Mouse (Mus musculus): ENCODE measurements at regions not wholly inside any gene's neighbourhood (a gene's known extent, or its start where the extent isn't known, plus 50 kb on each side); places are given as distances from the start of the nearest gene placed in this dataset.
"Not testable (repeated sequence)": the region's sequence is repeated elsewhere in the genome, so short reads cannot be mapped to it uniquely, and the experiment has no call there.

GRCm38 (mm10) chr9:27538480-27538879, 141.9 kb downstream of the Spata19 start:
- H3K9me3 ChIP-seq (ENCODE audit: control insufficient read depth, low read length), result no peaks in the 10 kb centered on the region
- no peak overlapping the region for H3K9ac ChIP-seq (ENCODE audit: low read depth, low read length)
- no peaks in the 10 kb centered on the region for H3K27me3 ChIP-seq (replicated peaks; ENCODE audit: control insufficient read depth, insufficient read depth, low read length)
- no peaks in the 10 kb centered on the region for H3K36me3 ChIP-seq (ENCODE audit: control insufficient read depth, insufficient read depth, low read length)
- no peaks in the 10 kb centered on the region for H3K4me1 ChIP-seq (replicated peaks; ENCODE audit: control insufficient read depth, insufficient read depth, low read length)
- DNase-seq (ENCODE audit: low spot score), result no peak
- H3K4me3 ChIP-seq (ENCODE audit: low read depth, low read length), result no peak overlapping the region
- no peak overlapping the region for H3K4me2 ChIP-seq
- no peak for ATAC-seq (replicated peaks; ENCODE audit: low FRiP score)
- 55% methylated on average over 5 of the region's 5 CpGs for WGBS
- H3K27ac ChIP-seq (ENCODE audit: low read depth, low read length), result no peak overlapping the region

- H3K9me3 ChIP-seq (ENCODE audit: control insufficient read depth, low read length), result no peaks in the 10 kb centered on the region
- H3K4me1 ChIP-seq (replicated peaks; ENCODE audit: control insufficient read depth, insufficient read depth, low read length), result no peaks in the 10 kb centered on the region
- no peak overlapping the region for H3K4me2 ChIP-seq
- H3K27ac ChIP-seq (ENCODE audit: low read depth, low read length), result no peak overlapping the region
- DNase-seq (ENCODE audit: low spot score) (no peak), ATAC-seq (replicated peaks; ENCODE audit: low FRiP score) (no peak)
- no peaks in the 10 kb centered on the region for H3K36me3 ChIP-seq (ENCODE audit: control insufficient read depth, insufficient read depth, low read length)
- WGBS, result 78% methylated on average over 2 of the region's 2 CpGs
- no peaks in the 10 kb centered on the region for H3K27me3 ChIP-seq (replicated peaks; ENCODE audit: control insufficient read depth, insufficient read depth, low read length)
- no peak overlapping the region for H3K4me3 ChIP-seq (ENCODE audit: low read depth, low read length)
- H3K9ac ChIP-seq (ENCODE audit: low read depth, low read length), result no peak overlapping the region
These were observed 145.1 kb downstream of the Spata19 start for GRCm38 (mm10) chr9:27541585-27542151.

- not testable (repeated sequence) for H3K9ac ChIP-seq (ENCODE audit: low read depth, low read length); H3K4me3 ChIP-seq (ENCODE audit: low read depth, low read length); H3K27me3 ChIP-seq (replicated peaks; ENCODE audit: control insufficient read depth, insufficient read depth, low read length); H3K36me3 ChIP-seq (ENCODE audit: control insufficient read depth, insufficient read depth, low read length); H3K9me3 ChIP-seq (ENCODE audit: control insufficient read depth, low read length); DNase-seq (ENCODE audit: low spot score); H3K27ac ChIP-seq (ENCODE audit: low read depth, low read length); H3K4me2 ChIP-seq; ATAC-seq (replicated peaks; ENCODE audit: low FRiP score); H3K4me1 ChIP-seq (replicated peaks; ENCODE audit: control insufficient read depth, insufficient read depth, low read length)
These were observed 158.1 kb downstream of the Spata19 start for GRCm38 (mm10) chr9:27554697-27555096.

GRCm38 (mm10) chr9:27556315-27557225, 160.0 kb downstream of the Spata19 start:
- H3K27me3 ChIP-seq (replicated peaks; ENCODE audit: control insufficient read depth, insufficient read depth, low read length), result no peaks in the 10 kb centered on the region
- no peak overlapping the region for H3K27ac ChIP-seq (ENCODE audit: low read depth, low read length)
- H3K36me3 ChIP-seq (ENCODE audit: control insufficient read depth, insufficient read depth, low read length), result no peaks in the 10 kb centered on the region
- WGBS, result 30% methylated on average over 6 of the region's 6 CpGs
- no peaks in the 10 kb centered on the region for H3K9me3 ChIP-seq (ENCODE audit: control insufficient read depth, low read length)
- no peaks in the 10 kb centered on the region for H3K4me1 ChIP-seq (replicated peaks; ENCODE audit: control insufficient read depth, insufficient read depth, low read length)
- no peak overlapping the region for H3K9ac ChIP-seq (ENCODE audit: low read depth, low read length)
- H3K4me3 ChIP-seq (ENCODE audit: low read depth, low read length), result no peak overlapping the region
- DNase-seq (ENCODE audit: low spot score) (no peak), ATAC-seq (replicated peaks; ENCODE audit: low FRiP score) (no peak)
- no peak overlapping the region for H3K4me2 ChIP-seq

GRCm38 (mm10) chr9:27557886-27558285, 161.3 kb downstream of the Spata19 start:
- H3K4me3 ChIP-seq (ENCODE audit: low read depth, low read length), result no peak overlapping the region
- no peak for ATAC-seq (replicated peaks; ENCODE audit: low FRiP score)
- no peaks in the 10 kb centered on the region for H3K9me3 ChIP-seq (ENCODE audit: control insufficient read depth, low read length)
- DNase-seq (ENCODE audit: low spot score), result no peak
- no peaks in the 10 kb centered on the region for H3K36me3 ChIP-seq (ENCODE audit: control insufficient read depth, insufficient read depth, low read length)
- no peaks in the 10 kb centered on the region for H3K27me3 ChIP-seq (replicated peaks; ENCODE audit: control insufficient read depth, insufficient read depth, low read length)
- no peak overlapping the region for H3K9ac ChIP-seq (ENCODE audit: low read depth, low read length)
- WGBS, result 63% methylated on average over 1 of the region's 1 CpGs
- no peaks in the 10 kb centered on the region for H3K4me1 ChIP-seq (replicated peaks; ENCODE audit: control insufficient read depth, insufficient read depth, low read length)
- no peak overlapping the region for H3K27ac ChIP-seq (ENCODE audit: low read depth, low read length)
- no peak overlapping the region for H3K4me2 ChIP-seq

GRCm38 (mm10) chr9:27558286-27558685, 161.7 kb downstream of the Spata19 start:
- H3K36me3 ChIP-seq (ENCODE audit: control insufficient read depth, insufficient read depth, low read length), result no peaks in the 10 kb centered on the region
- no peak overlapping the region for H3K27ac ChIP-seq (ENCODE audit: low read depth, low read length)
- H3K27me3 ChIP-seq (replicated peaks; ENCODE audit: control insufficient read depth, insufficient read depth, low read length), result no peaks in the 10 kb centered on the region
- DNase-seq (ENCODE audit: low spot score) (no peak), ATAC-seq (replicated peaks; ENCODE audit: low FRiP score) (no peak)
- H3K9me3 ChIP-seq (ENCODE audit: control insufficient read depth, low read length), result no peaks in the 10 kb centered on the region
- WGBS, result 53% methylated on average over 3 of the region's 3 CpGs
- H3K4me2 ChIP-seq, result no peak overlapping the region
- no peaks in the 10 kb centered on the region for H3K4me1 ChIP-seq (replicated peaks; ENCODE audit: control insufficient read depth, insufficient read depth, low read length)
- no peak overlapping the region for H3K4me3 ChIP-seq (ENCODE audit: low read depth, low read length)
- H3K9ac ChIP-seq (ENCODE audit: low read depth, low read length), result no peak overlapping the region

GRCm38 (mm10) chr9:27568372-27569053, 171.9 kb downstream of the Spata19 start:
- ATAC-seq (replicated peaks; ENCODE audit: low FRiP score), result no peak
- H3K4me1 ChIP-seq (replicated peaks; ENCODE audit: control insufficient read depth, insufficient read depth, low read length), result no peaks in the 10 kb centered on the region
- WGBS, result 75% methylated on average over 8 of the region's 8 CpGs

GRCm38 (mm10) chr9:27569054-27569387, 172.4 kb downstream of the Spata19 start:
- Histone ChIP-seq H3K4me1 (replicated peaks; ENCODE audit: control insufficient read depth, insufficient read depth, low read length) (no peaks in the 10 kb centered on the region), H3K27ac (ENCODE audit: low read depth, low read length) (no peak overlapping the region), H3K27me3 (replicated peaks; ENCODE audit: control insufficient read depth, insufficient read depth, low read length) (no peaks in the 10 kb centered on the region), H3K36me3 (ENCODE audit: control insufficient read depth, insufficient read depth, low read length) (no peaks in the 10 kb centered on the region), H3K9ac (ENCODE audit: low read depth, low read length) (no peak overlapping the region), H3K4me2 (no peak overlapping the region), H3K4me3 (ENCODE audit: low read depth, low read length) (no peak overlapping the region), H3K9me3 (ENCODE audit: control insufficient read depth, low read length) (no peaks in the 10 kb centered on the region)
- no peak for DNase-seq (ENCODE audit: low spot score)
- ATAC-seq (replicated peaks; ENCODE audit: low FRiP score), result no peak
- WGBS, result 91% methylated on average over 7 of the region's 7 CpGs

More at GRCm38 (mm10) chr9:27568372-27569053, 171.9 kb downstream of the Spata19 start:
- Histone ChIP-seq H3K9me3 (ENCODE audit: control insufficient read depth, low read length) (no peaks in the 10 kb centered on the region), H3K36me3 (ENCODE audit: control insufficient read depth, insufficient read depth, low read length) (no peaks in the 10 kb centered on the region), H3K27ac (ENCODE audit: low read depth, low read length) (no peak overlapping the region), H3K4me3 (ENCODE audit: low read depth, low read length) (no peak overlapping the region), H3K27me3 (replicated peaks; ENCODE audit: control insufficient read depth, insufficient read depth, low read length) (no peaks in the 10 kb centered on the region), H3K4me2 (no peak overlapping the region), H3K9ac (ENCODE audit: low read depth, low read length) (no peak overlapping the region)
- DNase-seq (ENCODE audit: low spot score), result no peak

All from liver, embryonic 11.5 days (tissue).